Mouse (Mus musculus): ENCODE data around the gene Cfl1. TPM values are rescaled to one million over a fixed set of nuclear protein-coding genes. Genes with fewer than 3 reads are reported as not detected.
"Not testable (repeated sequence)": the region's sequence is repeated elsewhere in the genome, so short reads cannot be mapped to it uniquely, and the experiment has no call there.

Gene Cfl1
- total RNA-seq, 4 experiments from 2014 or later = 711 to 770 (median 737) TPM

DNA sequence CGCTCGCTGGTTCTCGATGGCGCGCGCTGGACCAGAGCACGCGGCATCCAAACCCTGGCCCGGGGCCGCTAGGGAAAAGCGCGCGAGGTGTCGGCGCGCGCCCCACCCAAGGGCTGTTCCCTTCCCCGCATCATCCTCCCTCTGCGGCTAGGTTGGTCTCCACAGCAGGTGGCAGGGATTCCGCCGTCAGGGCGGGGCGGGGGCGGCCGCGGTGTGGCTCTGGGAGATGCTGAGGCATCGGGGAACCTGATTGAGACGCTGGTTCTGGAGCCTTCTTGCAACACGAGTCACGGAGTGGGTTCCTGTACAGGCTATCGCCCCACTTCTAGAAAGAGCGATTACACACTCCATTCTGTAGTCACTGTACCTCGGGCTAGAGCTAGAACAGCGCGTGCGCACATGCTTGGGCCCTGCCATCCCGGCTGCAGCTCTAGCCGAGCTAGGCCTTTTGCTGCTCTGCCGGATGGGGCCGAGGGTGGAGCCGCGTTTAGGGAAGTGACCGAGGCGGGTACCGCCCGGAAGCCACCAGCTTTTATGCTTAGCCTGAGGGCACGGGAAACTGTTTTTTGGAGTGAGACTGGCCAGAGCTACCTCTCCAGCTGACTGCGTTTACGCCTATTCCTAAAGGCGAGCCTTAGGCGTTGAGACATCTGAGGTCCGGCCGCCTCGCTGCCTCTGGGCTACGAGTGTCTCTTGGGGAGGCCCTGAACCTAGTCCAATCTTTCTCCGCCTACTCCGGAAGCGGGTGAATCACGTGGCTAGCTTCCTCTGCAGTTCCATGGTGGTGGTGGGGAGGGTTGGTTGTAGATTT, 848 bp downstream of the Cfl1 start:
- peak; percentile 85 for DNase-seq

DNA sequence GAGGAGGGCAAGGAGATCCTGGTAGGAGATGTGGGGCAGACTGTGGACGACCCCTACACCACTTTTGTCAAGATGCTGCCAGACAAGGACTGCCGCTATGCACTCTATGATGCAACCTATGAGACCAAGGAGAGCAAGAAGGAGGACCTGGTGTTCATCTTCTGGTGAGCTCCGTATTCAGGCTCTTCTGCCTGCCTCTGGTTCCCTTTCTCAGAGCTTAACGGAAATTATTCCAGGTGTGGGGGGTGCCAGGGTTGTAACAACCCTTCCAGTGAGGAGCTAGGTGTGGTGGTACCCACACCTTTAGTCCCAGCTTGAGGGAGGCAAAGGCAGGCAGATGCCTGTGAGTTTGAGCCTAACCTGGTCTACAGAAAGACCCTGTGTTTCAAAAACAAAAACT, 2.4 kb downstream of the Cfl1 start:
- no peak for DNase-seq

DNA sequence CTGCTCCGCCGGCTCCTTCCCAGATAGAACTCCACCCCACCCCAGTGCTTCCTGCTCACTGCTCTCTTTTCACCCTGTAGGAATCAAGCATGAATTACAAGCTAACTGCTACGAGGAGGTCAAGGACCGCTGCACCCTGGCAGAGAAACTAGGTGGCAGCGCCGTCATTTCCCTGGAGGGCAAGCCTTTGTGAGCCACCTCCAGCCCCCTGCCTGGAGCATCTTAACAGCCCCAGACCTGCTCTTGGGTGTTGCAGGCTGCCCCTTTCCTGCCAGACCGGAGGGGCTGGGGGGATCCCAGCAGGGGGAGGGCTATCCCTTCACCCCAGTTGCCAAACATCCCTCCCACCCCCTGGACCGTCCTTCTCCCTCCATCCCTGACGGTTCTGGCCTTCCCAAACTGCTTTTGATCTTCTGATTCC, 3.1 kb downstream of the Cfl1 start:
- not testable (repeated sequence) for DNase-seq

DNA sequence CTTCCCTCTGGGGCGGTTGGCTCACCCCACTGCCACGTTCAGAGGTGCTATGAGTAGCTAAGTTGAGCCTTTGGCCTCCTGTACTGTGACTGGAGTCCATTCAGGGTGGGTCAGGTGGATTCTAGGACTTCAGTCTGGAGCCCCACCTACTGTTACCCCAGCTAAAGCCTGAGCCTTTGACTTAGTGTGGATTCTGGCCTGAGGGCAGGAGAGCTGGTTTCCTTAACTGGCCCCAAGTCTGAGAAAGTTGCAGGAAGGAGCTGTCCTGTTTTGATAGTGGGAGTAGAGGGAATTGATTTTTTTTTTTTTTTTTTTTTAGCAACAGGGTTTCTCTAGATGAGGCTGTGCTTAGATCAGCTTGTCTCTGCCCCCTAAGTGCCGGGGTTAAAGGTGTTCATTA, 4.1 kb downstream of the Cfl1 start:
- DNase-seq = no peak

DNA sequence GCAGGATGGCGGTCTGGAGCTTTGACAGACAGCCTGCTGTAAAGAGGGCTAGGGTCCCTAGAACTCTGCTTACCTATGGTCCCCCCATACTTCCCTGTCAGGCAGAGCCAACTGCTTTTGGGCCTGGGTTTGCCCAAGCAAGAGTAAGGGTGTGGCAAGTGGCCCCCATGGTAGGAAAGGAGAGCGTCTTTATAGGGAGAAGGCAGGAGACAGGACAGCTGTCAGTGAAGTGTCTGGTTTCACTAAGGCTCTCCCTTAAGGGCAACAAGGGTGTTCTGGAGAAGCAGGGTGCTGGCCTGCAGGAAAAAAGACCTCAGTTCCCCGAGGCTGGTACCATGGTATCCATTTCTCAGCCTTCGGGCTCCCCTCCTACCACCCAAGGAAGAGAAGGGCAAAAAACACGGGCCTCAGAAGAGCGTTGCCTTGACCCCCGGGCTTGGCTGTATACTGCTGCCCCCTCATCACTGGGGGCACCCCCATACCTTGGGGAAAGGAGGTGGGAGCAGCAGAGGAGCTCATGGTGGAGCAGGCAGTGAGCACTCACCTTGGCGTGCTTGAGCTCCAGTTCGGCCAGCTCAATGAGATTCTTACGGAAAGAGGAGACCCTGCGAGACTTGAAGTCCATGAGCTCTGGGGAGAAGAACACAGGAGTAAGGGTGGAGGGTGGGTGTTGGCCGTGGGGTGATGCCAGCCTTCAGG, 5.2 kb downstream of the Cfl1 start:
- no peak for DNase-seq

DNA sequence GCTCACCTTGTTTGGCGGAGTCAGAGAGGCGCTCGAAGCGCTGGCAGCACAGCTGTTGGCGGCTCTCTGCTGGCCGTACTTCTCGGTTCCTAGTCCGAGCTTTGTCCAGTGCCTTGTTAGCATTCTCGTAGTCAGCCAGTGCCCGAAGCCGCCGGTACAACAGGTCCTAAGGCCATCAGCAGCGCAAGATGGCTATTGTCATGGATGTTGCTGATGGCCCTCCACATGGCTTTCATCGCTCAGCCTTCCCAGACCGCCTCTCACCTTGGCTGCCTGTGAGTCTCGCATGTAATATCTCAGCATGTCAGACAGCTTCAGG, 5.8 kb downstream of the Cfl1 start:
- DNase-seq = no peak

DNA sequence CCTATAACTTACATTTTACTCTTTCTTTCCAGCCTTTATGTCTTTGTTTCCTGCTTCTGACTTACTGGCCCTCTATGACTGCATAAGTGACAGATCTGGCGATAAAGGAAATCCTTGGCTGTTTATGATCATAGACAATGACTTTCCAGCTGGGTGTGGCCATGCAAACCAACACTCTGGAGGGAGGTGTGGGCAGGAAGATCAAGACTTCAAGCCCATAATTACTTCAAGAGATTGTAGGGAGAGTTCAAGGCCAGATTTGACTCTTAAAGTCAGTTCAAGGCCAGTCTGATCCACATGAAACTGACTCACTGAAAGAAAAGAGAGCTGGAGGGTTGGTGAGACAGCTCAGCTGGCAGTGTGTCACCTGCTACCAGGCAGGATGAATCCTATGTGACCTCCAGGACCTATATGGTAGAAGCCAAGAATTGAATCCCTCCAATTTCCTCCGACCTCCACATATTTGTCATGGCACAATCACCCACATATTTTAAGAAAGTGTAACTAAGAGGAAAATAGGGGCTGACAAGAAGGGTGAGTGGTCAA, 10.1 kb downstream of the Cfl1 start:
- no peak for DNase-seq

DNA sequence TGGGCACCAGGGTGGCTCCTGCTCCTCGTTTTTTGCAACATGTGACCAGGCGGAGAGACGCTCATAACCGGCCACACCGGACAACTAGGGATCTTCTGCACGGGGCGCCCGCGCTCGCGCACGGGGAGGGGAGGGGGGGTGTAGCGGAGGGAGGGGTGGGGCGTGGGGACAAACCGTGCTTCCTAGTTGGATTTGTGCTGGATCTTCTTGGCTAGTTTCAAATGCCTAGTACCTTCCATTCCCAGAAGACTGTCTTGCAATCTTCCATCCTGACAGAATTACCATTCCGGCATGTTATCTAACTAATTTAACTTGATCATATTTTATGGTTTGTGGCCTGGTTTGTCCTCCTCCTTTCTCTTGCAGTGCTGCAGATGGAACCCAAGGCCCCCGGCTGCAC, 13.4 kb downstream of the Cfl1 start, which contains the start of gene 1700020D05Rik:
1700020D05Rik (minus strand) TSS at position 101 of the 400 bp plus-strand sequence.
- no peak for DNase-seq

DNA sequence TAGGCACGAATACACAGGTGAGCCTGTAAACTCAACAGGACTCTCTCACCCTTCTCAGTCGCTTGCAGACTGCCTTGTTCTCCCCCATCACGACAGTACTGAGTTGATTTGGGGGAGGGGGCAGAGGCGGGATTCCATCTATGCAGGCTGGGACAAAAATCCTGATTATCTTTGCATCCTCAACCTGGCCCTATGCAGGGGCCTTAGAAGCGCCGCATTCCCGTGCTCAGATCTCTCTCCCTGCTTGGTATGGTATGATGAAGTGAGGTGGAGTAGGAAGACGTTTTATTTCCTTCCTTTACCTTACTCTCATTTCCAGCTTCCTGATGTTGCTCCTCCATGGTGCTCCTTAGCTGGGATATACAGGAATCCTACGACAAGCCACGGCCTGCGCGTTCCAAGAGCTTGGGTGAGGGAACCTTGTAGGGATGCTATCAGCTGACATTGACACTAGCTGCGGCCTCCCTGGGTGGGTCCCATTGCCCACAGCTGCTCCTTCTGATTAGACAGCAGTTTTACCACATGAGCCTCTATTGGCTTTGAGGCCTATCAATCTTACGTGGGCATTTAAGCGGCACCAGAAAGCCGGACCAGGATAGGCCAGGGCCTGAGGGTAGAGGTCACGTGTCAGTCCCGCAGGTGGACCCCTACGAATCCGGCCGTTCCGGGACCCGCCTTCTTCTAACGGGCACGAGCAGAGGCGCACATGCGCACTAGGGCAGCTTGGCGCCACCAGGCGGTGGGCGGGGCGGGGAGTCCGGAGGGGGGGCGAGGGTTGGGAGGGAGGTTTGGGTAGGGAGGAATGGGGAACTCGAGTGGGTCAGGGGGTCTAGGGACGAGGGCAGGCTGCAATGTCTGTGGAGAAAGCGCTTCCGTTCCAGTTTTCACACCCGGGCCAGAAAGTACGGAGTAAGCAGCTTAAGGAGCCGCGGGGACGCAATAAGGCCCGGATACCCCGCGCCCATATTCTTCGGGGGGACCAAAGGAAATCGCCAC, 20.1 kb downstream of the Cfl1 start, which contains the start of gene Snx32:
Snx32 (minus strand) TSS at position 508 of the 996 bp plus-strand sequence.
- DNase-seq = peak; percentile 99

DNA sequence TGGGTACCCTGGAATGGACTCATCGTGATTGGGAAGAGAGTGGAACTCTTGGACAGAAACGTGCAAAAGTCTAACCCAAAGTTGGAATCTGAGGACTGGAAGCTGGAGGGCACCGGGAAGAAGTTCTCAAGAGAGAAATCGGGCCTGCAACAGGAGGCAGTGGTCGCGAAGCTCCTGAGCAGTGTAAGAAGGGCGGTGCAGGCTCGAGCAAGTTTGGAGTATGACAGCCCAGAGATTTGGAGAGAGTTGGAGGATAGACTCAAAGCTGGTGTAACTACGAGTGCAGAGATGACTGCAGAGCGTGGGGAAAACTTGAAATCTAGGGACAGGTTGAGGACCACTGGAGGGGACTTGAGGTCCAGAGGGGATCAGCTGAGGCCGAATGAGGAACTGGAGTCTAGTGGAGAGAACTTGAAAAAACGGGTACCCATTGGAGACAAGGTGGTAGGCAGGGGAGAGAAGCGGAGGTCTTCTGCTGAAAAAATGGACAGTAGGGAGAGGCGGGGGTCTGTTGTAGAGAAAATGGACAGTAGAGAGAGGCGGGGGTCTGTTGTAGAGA, 20.9 kb downstream of the Cfl1 start:
- no peak for DNase-seq

DNA sequence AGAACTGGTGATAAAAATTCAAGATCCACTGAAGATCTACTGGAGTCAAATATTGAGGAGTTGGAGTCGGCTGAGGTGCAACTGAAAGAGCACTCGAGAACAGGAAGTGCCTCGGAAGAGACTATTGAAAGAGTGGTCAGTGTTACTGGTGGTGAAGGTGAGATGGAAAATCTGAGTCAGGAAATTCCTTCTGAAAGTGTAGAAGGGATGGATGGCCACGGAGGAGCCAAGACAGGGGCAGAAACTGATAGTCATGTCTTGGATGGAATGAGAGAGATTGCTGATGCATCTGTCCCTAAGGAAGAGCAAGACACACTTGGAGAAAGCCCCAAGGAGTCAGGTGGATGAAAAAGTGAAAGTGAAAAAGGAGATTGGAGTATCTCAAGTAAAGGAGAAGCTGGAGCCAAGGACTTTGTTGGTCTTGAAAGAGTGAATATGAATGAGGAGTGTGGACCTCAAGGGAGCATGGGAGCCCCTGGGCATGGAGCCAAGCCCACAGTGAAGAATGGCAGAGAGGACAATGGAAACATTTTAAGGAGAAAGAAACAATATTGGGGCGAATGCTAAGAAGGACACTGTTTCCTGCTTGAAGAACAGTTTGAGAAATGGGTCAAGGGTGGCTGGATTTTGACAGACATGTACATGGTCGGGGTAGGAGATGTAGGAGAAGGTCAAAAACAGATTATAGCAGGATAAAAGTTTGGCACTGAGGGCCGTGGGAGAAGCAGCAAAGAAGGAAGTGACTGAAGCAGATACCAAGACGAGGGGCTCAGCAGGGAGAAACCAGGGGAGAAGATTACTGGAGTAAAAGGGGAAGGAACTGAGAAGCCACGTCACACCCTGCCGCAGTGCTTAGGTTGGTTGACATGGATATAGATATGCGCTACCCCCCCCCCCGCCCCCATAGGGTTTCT, 22.1 kb downstream of the Cfl1 start:
- DNase-seq = no peak

DNA sequence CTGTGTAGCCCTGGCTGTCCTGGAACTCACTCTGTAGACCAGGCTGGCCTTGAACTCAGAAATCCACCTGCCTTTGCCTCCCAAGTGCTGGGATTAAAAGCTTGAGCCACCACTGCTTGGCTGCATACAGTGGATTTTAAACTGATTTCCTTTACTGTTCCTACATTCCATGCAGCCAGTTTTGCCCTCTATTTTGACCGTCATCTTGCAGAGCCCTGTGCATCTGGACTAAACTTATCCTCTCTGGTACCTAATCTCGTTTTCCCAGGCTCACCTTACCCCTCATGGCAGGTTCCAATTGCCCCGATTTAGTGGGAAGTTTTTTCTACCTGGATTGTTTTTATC, 22.7 kb downstream of the Cfl1 start:
- no peak for DNase-seq

DNA sequence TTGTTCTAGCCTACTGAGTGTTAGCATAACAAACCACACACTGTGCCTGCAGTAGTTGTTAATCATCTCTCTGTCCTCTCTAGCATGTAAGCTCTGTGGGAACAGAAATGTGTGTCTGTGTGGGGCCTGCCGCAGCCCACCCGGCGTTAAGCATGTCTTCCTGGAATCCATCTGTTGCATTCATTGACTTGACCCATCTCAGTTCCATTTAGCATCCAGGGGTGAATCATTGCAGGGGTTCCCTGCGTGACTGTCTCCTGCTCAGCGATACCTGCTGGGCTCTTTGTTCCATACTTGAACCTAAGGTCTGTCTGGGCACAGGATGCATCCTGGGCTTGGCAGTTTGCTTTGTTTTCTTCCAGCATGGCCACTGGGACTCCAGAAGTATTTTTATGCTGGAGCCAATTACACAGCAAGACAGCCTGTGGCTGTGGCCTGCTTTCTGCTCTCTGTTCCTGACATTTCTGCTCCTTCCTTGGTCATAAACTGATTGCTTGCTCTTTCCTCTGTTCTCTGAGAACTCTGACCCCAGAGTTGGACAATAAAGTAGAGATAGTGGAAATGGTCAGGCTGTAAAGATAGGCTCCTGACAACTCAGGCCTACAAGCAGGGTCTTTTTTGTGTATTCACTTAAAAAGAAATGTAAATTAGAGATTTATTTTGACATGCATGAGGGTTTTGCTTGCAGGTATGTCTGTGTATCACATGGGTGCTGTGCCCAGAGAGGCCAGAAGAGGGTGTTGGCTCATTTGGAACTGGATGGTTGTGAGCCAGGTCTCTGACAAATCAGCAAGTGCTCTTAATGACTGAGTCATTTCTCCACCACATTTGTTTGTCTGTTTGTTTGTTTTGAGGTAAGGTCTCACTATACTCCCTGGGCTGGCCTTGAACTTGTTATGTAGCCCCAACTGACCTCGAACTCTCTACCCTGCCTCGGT, 25.9 kb downstream of the Cfl1 start:
- DNase-seq = no peak

DNA sequence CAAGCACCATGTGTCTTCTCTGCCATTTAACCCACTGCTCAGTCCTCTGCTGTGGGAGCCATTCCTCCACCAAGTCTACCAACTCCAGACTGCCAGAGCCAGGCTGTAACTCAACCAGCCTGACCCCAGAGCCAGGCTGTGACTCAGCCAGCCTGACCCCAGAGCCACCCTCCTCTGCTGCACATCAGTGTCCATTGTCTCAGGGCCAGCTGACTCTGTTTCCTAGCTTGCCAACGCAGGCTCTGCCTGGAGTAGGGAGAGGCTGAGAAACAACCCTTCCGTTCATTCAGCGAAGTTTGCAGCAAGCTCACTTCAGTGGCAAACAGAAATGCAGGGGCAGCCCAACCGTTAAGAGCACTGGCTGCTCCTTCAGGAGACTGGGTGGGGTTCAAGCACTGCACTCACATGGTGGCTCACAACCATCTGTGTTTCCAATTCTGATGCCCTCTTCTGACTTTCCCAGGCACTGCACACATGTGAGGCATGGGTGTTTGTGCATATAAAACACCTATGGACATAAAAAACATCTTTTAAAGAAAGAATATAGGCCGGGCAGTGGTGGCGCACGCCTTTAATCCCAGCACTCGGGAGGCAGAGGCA, 26.8 kb downstream of the Cfl1 start:
- DNase-seq = no peak

DNA sequence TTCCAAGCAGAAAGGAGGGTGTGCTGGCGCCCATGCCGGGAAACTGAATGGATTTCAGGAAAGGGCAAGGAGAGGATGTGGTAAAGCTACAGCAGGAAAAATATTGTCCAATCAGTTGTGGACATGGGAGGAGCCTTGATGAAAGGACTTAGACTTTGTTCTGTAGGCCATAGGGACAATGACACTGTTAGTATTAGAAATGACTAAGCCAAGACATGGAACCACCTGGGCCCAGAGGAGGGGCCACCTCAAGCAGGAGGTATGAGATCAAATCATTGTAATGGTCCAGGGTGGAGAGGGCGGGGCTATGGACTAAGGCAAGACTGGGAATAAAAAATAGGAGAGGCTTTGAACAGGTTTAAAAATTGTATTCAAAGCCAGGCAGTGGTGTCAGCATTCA, 28.5 kb downstream of the Cfl1 start:
- no peak for DNase-seq

DNA sequence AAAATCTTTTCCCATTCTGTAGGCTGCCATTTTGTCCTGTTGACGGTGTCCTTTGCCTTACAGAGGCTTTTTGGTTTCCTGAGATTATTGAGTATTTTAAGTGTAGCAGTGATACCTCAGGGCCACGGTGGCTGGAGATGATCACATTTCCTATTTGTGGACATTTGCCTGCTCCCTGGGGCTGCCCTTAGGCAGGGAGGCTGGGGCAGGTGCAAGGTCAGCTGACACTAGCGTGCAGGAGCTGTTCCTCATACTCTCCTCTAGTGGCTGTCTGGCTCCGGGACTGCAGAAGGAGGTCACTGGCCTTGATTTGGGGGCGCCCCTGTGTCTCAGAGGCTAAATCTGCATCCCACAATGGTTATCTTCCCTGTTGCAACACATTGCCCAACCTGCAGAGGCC, 34.9 kb downstream of the Cfl1 start:
- no peak for DNase-seq

DNA sequence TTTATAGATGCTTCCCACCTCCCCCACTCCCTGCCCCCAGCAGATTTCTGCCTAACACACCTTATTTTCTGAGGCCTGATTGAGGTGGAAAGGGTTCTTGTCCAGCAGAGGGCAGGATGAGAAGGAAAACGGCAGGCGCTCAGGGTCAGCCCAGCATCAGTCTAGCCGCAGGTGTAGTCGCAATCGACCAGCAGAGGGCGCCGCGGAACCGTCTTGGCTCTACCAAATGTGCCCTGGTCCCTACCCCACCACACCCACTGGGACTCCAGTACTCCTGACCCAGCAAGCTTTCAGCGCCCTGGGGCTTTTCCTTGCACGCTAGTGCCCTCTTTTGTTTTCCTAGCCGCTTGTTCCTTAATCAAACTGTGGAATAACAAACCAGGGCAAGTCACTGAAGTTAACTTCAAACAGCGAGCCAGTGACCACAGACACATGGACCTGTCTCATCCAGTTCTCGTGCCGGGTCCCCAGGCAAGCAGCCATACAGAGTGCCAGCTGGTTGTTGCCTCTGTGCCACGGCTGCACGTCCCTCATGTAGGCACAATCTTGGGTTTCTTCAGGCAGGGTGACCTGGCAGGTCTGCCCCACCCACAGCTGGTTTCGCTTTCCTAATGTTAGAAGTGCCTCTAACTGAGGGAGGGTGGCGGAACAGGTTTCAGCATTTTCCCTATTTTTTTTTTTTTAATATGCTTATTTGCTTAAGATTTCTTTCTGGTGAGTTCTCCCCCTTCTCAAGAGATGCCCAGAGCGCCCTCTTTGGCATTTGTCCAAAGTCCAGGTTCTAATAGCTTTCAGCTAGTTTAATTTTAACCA, 39.3 kb downstream of the Cfl1 start:
- DNase-seq = peak; percentile 93

DNA sequence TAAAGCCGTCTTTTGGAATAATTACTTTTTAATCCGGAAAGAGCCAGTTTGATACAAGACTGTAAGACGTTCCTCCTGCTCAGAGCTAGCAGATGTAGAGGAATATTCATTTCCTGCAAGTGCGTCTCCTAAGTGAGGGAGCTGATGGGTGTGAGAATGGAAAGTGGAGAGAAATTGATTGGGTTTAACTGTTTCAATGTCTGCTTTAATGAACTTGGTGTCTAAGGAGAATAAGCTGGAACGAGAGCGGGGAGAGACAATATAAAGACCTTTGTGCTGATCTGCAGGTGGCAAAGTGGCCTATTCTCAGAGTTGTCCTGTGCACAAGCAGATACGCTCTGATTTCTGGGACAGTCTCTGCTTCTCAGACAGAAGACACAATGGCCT, 39.9 kb downstream of the Cfl1 start:
- DNase-seq = no peak

DNA sequence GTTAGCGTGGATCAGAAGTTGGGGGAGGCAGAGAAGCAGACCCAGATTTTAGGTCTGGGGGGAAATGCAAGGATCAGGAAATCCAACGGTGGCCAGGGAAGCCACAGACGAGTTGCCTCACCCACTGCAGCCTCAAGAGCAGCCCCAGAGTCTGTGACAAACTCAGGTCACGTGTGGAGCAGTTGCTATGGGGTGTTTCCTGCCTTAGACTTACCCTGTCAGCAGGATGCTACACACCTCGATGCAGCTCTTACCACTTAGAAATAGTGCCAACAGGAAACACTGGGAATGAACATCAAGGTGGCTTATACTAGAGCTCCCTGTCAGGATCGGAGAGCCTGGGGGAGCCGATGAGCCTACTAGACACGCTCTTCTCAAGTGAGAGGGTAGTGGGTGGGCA, 42.3 kb downstream of the Cfl1 start:
- no peak for DNase-seq
